Mouse (Mus musculus) lung, postnatal 0 days (tissue): ENCODE data around the gene Nelfa.

Experiments used
- CTCF ChIP-seq: IDR thresholded peaks from 2 replicates; pipeline ENCODE4 v1.5.1; 2016; ENCODE audit warnings: antibody characterized with exemption, mild to moderate bottlenecking
- EP300 ChIP-seq: IDR thresholded peaks from 2 replicates; pipeline ENCODE4 v1.6.1; 2016; ENCODE audit warnings: antibody characterized with exemption, mild to moderate bottlenecking, control low read depth

DNA sequence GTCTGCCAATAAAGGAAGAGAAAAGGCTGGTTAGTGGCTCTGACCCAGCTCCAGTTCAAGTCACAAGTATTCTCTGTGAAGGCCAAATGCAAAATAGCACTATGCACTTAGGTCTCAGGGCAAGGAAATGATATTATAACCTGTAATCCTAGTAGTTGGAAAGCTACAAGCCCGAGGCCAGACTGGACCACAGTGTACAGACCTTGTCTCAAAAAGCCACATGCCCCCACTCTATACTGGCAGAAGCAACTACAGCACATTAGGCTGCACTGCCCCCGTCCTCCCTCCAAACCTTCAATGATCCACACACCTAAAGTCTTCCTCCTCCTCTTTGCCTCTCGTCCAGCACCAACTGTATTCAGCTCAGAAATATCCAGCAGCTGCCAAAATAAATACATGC, 34.9 kb downstream of the Nelfa start:
- TF ChIP-seq CTCF = no peak
- TF ChIP-seq EP300 = no peak
